In genomic region chr1:91816571-91816970, GRCm38 (mm10) we compare ENCODE assay signal across 13 mouse cellular contexts. TPM values are rescaled to one million over a fixed set of nuclear protein-coding genes. Genes with fewer than 3 reads are reported as not detected.
DNase-seq lines count a peak whose midpoint lies in the region.
"Had no signal": no experiment of that assay in that cellular context is flagged by ENCODE, and none has a peak within 500 bp of the region (broad histone marks: within the 10 kb centered on the region; RNA-seq: fewer than 3 reads in every experiment).

No protein-coding gene starts in this region.

- peaks cover 10% of the 10 kb centered on the region for H3K27me3 ChIP-seq in heart, embryonic 10.5 days (ENCODE audit: insufficient read depth, poor library complexity, severe bottlenecking)

- no peaks in the 10 kb centered on the region for H3K9me3 ChIP-seq in heart, embryonic 10.5 days

- no peak overlapping the region for H3K4me3 ChIP-seq in heart, embryonic 10.5 days
- H3K4me3 ChIP-seq: erythroblast, embryonic 14.5 days had no signal

- intact Hi-C loops in heart, postnatal 14 days (cut with DNase I), result no loop called here
- intact Hi-C loops in left cerebral cortex, postnatal 10 days (cut with DNase I), result no loop called here

- no peak overlapping the region; the same call in 1 of the 2 replicates for H3K27ac ChIP-seq in heart, embryonic 10.5 days

- 37% methylated on average over 6 of the region's 6 CpGs for WGBS in heart, embryonic 10.5 days

- peaks cover 6% of the 10 kb centered on the region for H3K4me1 ChIP-seq in heart, embryonic 10.5 days

- DNase-seq in heart, adult 11 months, result peak; percentile 95
- DNase-seq in heart, embryonic 10.5 days (ENCODE audit: low spot score), result no peak
- peak; percentile 73 for DNase-seq in urinary bladder, postnatal 14 days (ENCODE audit: low spot score)
- no peak for DNase-seq in urinary bladder, adult 2 months (ENCODE audit: low spot score)
- DNase-seq in heart, postnatal 14 days, result peak; percentile 19 to 21
- DNase-seq in yolk sac, embryonic 10.5 days (ENCODE audit: low spot score), result peak; percentile 28
- no peak for DNase-seq in left cerebral cortex, postnatal 10 days (ENCODE audit: extremely low spot score in 1 of 2, low spot score in 2 of 2)
- DNase-seq in thymus, postnatal 10 days (ENCODE audit: low spot score in 2 of 2), result no peak
- DNase-seq: cerebellum, adult 9-10 months; lung, embryonic 14.5 days; retina, postnatal 1 day had no signal

- no peaks in the 10 kb centered on the region for H3K36me3 ChIP-seq in heart, embryonic 10.5 days

RNA-seq across cellular contexts. Expression of gene Twist2, which starts 15.3 kb away (rescaled TPM):
- polyA plus RNA-seq in heart, embryonic 10.5 days (2016; fragmentation: Nextera tagmentation; extraction: Ambion mirVana), result 5.8 and 17.9 TPM in 2 replicates
- polyA plus RNA-seq in urinary bladder, adult 2 months (2012; rRNA removed), result 22.2 and 22.4 TPM in 2 replicates
- 1 to 10 TPM; 2.5 to 4.4 TPM for total RNA-seq in heart, postnatal 14 days (2021)
- total RNA-seq in left cerebral cortex, postnatal 10 days (2021), result 1 to 10 TPM; 1.5 to 1.6 TPM
- total RNA-seq: monocyte, adult 5-6 weeks had no signal
- polyA plus RNA-seq: erythroblast, embryonic 14.5 days had no signal

Comparison
In these comparisons a context has a peak if more than half of its experiments do, and no peak if none do; other contexts are left out.
1. DNase-seq: peak in heart, adult 11 months (single experiment), urinary bladder, postnatal 14 days (single experiment), heart, postnatal 14 days (2 of 2) and yolk sac, embryonic 10.5 days (single experiment); none in heart, embryonic 10.5 days (single experiment), urinary bladder, adult 2 months (single experiment), left cerebral cortex, postnatal 10 days (0 of 2) and thymus, postnatal 10 days (0 of 2).